Mouse (Mus musculus): ENCODE results near the gene Taf1b.

GRCm38 (mm10) chr12:24555976-24556375 is 57.8 kb downstream of the Taf1b start:
- TF ChIP-seq CTCF (IDR thresholded peaks at IDR 0.05) (no peak), EP300 (IDR thresholded peaks at IDR 0.05) (no peak)

Data from lung, postnatal 0 days (tissue).